Mouse (Mus musculus): ENCODE data around the gene Taok1. TPM values are rescaled to one million over a fixed set of nuclear protein-coding genes. Genes with fewer than 3 reads are reported as not detected.

Taok1 gene
- total RNA-seq, 2 experiments from 2014 or later: 28.9 to 35.2 TPM

Other genes starting within 250 kb of the Taok1 start
- gene Coro6, start 145.4 kb downstream of the Taok1 start, total RNA-seq (2015; ENCODE audit: low replicate concordance): not detected in 2 replicates
- gene Coro6, start 145.4 kb downstream of the Taok1 start, total RNA-seq (2017; ENCODE audit: low replicate concordance): not detected in 2 replicates
- gene Ankrd13b, start 118.1 kb downstream of the Taok1 start, total RNA-seq (2015; ENCODE audit: low replicate concordance): 3.2 and 3.8 TPM in 2 replicates
- gene Ankrd13b, start 118.1 kb downstream of the Taok1 start, total RNA-seq (2017; ENCODE audit: low replicate concordance): 0.64 TPM in 1 of 2 replicates, not detected in the other
- 9.2 and 15.5 TPM in 2 replicates for gene Git1, start 114.3 kb downstream of the Taok1 start, total RNA-seq (2015; ENCODE audit: low replicate concordance)
- 6.8 and 11.6 TPM in 2 replicates for gene Git1, start 114.3 kb downstream of the Taok1 start, total RNA-seq (2017; ENCODE audit: low replicate concordance)
- not detected in 2 replicates for gene Abhd15, start 92.7 kb downstream of the Taok1 start, total RNA-seq (2015; ENCODE audit: low replicate concordance)
- gene Abhd15, start 92.7 kb downstream of the Taok1 start, total RNA-seq (2017; ENCODE audit: low replicate concordance): 0.68 and 0.90 TPM in 2 replicates
- 0.84 TPM in 1 of 2 replicates, not detected in the other for gene Trp53i13, start 91.8 kb downstream of the Taok1 start, total RNA-seq (2015; ENCODE audit: low replicate concordance)
- 2.0 and 6.7 TPM in 2 replicates for gene Trp53i13, start 91.8 kb downstream of the Taok1 start, total RNA-seq (2017; ENCODE audit: low replicate concordance)
- not detected in 2 replicates for gene Gm10392, start 88.6 kb downstream of the Taok1 start, total RNA-seq (2015; ENCODE audit: low replicate concordance)
- gene Gm10392, start 88.6 kb downstream of the Taok1 start, total RNA-seq (2017; ENCODE audit: low replicate concordance): 0.13 TPM in 1 of 2 replicates, not detected in the other
- gene Nufip2, start 78.3 kb upstream of the Taok1 start, total RNA-seq (2015; ENCODE audit: low replicate concordance): 21.6 and 37.3 TPM in 2 replicates
- gene Nufip2, start 78.3 kb upstream of the Taok1 start, total RNA-seq (2017; ENCODE audit: low replicate concordance): 30.0 and 42.2 TPM in 2 replicates
- gene Cryba1, start 117.5 kb upstream of the Taok1 start, total RNA-seq (2015; ENCODE audit: low replicate concordance): not detected in 2 replicates
- not detected in 2 replicates for gene Cryba1, start 117.5 kb upstream of the Taok1 start, total RNA-seq (2017; ENCODE audit: low replicate concordance)
- gene Myo18a, start 155.4 kb upstream of the Taok1 start, total RNA-seq (2015; ENCODE audit: low replicate concordance): 8.8 and 12.6 TPM in 2 replicates
- 24.8 and 48.5 TPM in 2 replicates for gene Myo18a, start 155.4 kb upstream of the Taok1 start, total RNA-seq (2017; ENCODE audit: low replicate concordance)
- not detected in 2 replicates for gene Gm10277, start 179.9 kb upstream of the Taok1 start, total RNA-seq (2015; ENCODE audit: low replicate concordance)
- not detected in 2 replicates for gene Gm10277, start 179.9 kb upstream of the Taok1 start, total RNA-seq (2017; ENCODE audit: low replicate concordance)